Mouse (Mus musculus): Measurements from ENCODE around the gene Peg10.

DNA sequence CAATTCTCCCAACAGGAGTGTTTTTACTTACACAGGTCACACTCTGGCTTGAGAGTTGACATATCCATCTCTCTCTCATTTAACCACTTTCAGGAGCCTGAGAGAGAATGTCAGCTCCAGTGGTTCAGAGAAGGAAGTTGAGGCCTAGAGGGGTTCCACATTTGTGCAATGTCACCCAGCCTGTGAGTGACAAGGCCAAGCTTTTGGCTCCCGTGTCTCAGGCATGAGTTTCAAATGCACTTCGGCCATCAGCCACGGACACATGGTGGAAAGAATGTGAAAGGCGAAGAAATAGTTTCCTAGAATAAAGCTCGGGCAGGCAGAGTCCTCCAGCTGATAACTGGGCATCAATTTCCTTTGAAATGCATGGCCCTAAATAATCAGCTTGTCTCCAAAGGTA, 40.7 kb upstream of the Peg10 start:
- no peak for TF ChIP-seq CTCF (IDR thresholded peaks at IDR 0.05; ENCODE audit: low read depth, low read length)
- TF ChIP-seq POLR2A (IDR thresholded peaks at IDR 0.05; ENCODE audit: insufficient read depth, low read length): no peak

Data from ES-Bruce4 (cell line).